Mouse (Mus musculus) urinary bladder, adult 18-20 months (tissue): Measurements from ENCODE around the gene Adam19.
"Not testable (repeated sequence)": the region's sequence is repeated elsewhere in the genome, so short reads cannot be mapped to it uniquely, and the experiment has no call there.

Source experiments
- DNase-seq, 2 experiments: peaks; one replicate each; pipeline ENCODE4 v3.0.0; 2022; ENCODE audit warnings: low spot score in 2 of 2, mixed read lengths in 2 of 2

Gene Adam19

GRCm38 (mm10) chr11:46055896-46056769 lies at the start of gene Adam19:
Gene Adam19, plus strand, starts transcription at chr11:46055992.
- DNase-seq: peak; percentile 46 to 65

GRCm38 (mm10) chr11:46016061-46016460 lies 39.7 kb upstream of the Adam19 start:
- DNase-seq: peak in 1 of 2 experiments; percentile 56

DNA sequence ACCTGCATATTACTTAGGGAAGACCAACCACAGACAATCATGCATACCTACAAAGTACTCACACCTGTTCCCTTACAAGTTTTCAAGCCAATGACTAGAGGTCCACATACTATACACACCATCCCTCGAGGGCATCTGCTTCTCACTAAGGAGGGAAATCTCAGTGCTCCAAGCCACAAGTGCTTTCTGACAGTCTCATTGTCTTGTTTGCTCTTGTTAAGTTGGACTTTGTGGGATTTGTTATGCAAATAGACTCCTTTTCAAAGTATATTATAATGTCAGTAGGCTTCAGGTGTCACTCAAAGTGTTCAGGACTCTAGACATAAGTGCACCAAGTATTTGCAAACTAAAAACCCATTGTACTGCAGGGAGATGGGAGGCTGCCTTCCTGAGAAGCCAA lies 35.5 kb upstream of the Adam19 start:
- DNase-seq: no peak

DNA sequence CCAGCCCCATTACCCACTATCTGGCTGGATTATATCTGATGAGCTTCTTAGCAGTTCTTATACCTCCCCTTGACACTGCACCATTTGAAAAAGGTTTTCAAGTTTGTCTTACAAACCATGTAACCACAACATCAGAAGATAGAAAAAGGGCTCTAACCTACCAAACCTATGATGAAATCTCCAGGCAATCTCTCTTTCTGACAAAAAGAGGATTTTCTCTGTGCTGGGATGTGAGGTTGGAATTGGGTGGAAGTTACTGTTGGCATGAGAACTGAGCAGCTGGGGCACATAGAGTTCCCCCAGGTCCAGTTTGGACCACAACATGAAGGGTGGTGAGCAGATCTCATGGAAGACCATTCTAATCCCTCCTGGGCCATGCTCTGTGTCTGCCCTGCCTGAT lies 33.9 kb upstream of the Adam19 start:
- DNase-seq: no peak

DNA sequence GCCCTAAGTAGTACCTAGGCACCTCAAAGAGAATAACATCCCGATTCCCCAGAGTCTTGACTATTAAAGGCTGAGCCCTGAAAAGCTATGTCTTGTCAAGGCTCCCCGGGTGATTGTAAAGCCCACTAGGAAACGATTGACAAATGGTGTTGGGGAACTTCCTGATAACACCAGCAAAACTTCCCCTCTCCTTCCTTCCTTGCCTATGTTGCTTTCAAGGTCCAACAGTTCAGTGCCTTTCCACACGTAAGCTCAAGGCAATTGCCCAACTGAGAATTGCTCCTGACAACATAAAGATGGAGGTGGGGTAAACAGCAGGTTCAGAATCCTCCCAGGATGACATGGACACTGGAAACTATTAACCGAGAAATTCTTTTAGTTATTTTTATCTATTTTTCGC lies 32.8 kb upstream of the Adam19 start:
- no peak for DNase-seq

DNA sequence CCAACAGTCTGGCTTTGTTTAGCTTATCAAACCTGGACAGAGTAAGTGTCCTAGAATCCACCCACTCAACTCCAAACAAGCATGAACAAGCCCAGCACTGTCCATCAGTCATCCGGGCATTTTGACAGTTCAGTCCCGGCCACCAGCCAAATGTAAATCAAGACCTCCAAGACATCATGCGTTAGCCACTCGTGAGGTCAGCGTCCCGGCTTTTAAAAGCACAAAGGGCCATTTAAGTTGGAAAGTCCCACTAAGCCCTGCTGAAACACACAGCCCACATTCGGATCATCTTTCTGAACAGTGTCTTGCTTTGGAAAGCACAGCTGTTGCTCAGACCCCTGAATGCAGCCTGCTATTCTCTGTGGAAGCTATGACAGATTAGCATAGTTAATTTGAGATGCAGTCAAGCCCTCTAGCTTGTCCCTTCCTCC lies 29.8 kb upstream of the Adam19 start:
- DNase-seq: no peak

GRCm38 (mm10) chr11:46027952-46028814 lies 27.6 kb upstream of the Adam19 start:
- no peak for DNase-seq

- no peak for DNase-seq
These were observed 26.3 kb upstream of the Adam19 start for GRCm38 (mm10) chr11:46029485-46029884.

DNA sequence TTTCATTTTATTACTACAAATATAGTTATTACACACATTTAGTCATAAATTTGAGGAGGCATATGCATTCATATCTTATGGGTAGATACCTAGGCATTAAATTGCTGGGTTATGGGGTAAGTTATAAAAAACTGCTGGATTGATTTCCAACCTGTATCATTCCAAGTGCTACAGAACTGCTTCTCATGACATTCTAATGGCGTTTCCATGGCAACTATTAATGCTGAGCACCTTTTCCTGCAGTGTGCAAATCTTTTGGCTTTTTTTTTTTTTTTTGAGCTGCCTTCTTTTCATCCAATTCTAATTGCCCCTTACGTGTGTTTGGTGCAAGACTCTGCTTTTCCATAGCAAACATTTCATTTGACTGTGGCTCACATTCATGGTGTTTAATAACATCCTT lies 25.8 kb upstream of the Adam19 start:
- no peak for DNase-seq

DNA sequence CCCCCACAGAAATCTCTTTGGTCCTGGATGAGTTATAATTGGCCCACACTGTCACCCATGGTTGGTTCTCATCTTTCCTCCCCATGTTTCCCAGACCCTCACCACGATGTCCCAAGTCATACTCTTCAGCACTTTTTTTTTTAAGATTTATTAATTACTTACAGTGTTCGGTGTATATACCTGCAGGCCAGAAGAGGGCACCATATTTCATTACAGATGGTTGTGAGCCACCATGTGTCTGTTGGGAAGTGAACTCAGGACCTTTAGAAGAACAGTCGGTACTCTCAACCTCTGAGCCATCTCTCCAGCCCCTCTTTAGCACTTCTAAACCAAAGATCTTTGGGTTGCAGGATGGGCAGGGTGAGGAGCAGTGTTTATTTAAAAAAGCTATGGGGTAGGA lies 24.3 kb upstream of the Adam19 start:
- DNase-seq: no peak

- no peak for DNase-seq
These were observed 22.8 kb upstream of the Adam19 start for GRCm38 (mm10) chr11:46032956-46033355.

DNA sequence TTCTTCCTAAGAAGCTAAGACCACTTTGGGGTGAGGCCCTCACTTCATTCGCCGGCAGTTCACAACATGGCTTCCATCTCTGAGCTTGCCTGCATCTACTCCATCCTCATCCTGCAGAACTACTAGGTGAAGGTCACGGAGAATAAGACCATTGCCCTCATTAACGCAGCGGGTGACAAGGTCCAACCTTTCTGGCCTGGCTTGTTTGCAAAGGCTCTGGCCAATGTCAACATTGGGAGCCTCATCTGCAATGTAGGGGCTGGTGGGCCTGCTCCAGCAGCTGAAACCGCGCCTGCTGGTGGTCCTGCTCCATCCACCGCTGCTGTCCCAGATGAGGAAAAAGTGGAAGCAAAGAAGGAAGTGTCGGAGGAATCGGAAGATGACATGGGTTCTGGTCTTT lies 19.4 kb upstream of the Adam19 start:
- no peak for DNase-seq

DNA sequence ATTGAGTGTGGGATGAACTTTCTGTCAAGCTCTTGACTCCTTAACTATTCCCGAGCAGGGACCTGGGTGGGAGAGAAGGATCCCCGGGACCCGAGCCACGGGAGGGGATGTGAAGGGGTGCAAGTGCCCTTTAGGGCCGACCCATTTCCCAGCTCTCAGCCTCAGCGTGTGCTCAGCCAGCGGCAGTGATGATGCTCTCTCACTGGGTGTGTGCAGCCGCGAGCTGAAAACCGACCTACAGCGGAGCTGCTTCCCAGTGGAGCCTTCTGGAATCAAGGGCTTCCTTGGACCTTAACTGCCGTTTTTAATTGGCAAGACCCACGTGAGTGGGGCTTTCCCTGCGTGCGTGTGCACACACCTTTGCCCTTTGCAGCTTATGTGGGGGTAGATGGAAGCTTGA lies 16.9 kb upstream of the Adam19 start:
- no peak for DNase-seq

DNA sequence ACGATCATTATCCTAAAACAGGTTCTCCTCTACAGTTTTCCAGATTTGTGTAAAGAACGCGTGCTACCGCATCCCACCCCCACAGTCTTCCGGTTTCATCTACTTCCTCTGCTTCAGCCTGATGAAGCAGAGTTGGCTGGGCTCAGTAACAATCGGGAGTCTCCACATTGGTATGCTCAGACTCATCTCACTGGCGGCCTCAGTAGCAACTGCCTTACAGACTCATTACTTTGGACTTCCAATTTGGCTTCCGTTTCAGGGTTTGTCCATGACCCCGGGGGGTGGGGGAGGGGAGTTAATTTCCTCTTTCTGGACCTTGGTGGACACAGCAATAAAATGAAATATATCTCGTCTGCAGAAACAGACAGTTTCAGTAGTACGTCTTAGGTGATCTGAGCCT lies 16.5 kb upstream of the Adam19 start:
- DNase-seq: no peak

DNA sequence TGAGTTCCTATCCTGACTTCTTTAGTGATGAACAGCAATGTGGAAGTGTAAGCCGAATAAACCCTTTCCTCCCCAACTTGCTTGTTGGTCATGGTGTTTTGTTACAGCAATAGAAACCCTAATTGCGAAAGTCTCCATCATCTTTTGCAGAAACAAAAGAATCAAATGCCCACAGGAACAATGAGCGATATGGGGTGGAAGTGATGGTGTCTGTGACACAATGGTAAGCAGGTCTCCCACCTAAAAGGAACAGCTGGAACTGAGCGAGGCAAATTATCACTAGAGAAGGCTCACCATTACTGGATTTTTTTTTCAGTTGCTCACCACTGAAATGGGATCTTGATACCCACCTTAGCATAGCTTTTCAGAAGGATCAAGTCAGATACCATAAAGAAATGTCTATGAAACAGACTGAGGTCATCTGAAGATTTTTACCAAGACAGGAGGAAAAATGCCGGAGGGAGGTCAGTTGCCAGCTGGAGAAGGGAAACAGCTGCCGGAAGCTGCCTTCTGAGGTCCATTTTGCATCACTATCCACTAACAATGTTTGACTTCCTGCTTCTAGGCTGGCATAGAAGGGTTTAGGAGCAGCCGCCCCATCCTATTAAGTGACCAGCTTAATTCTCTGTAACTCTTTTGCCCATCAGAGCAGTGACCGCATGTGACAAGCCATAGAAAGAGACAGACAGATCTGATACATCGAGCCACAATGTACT lies 14.8 kb upstream of the Adam19 start:
- no peak for DNase-seq

DNA sequence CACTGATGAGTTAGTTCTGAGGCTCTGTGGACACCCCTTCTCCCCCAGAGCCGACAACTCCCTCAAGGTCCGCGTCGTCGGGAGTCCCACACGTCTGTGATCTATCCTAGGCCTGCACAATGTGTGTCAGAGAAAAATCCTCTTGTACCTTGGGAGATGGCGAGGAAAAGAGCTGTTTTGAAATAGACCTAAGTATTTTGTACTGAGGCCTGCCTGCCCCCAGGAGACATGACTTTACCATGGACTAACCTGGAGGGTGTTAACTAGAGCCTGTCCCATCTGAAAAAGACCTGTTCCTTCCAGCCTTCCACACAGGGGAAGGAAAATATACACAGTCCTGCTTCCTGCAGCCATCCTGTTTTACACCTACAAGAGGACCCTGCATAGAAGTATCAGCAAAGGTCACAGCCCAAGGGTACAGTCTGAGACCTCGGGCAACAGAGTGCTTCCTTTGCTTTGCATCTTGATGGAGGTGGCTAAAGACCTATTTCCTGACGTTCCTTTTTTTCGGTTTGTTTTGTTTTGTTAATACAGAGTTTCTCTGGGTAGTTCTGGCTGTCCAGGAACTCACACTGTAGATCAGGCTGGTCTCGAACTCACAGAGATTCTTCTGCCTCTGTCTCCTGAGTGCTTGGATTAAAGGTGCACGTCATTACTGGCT lies 14.1 kb upstream of the Adam19 start:
- no peak for DNase-seq

- DNase-seq: no peak
These were observed 11.0 kb upstream of the Adam19 start for GRCm38 (mm10) chr11:46044781-46045180.

GRCm38 (mm10) chr11:46047264-46047663 lies 8.5 kb upstream of the Adam19 start:
- DNase-seq: no peak

DNA sequence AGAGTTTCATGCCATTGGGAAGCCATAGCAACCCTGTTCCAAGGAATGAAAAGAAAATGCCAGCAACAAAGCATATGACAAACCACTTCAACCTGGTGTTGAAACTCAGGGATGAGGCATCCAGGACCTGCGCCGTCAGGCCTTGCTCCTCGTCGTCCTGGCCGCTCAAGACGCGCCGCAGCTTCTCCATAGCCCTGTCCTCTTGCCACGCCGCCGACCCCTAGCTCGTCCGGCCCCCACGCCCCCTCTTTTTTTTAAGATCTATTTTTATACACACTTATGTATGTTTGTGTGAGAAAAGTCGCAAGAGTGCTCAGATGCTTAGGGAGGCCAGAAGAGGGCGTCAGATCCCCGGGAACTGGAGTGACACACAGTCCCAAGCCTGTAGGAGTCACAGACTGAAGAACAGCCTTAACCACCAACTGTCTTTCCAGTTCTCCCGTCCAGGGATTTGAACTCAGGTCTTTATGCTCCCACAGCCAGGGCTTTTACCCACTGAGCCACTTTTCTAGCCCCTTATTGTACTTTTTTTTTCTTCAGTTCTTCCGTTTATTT lies 3.6 kb upstream of the Adam19 start, which contains the start of gene Gm12166:
Gene Gm12166 (minus strand): TSS at position 217 of the 555 bp plus-strand sequence.
- DNase-seq: peak in 1 of 2 experiments; percentile 50

- not testable (repeated sequence) for DNase-seq
These were observed 2.3 kb upstream of the Adam19 start for GRCm38 (mm10) chr11:46053457-46053856.

DNA sequence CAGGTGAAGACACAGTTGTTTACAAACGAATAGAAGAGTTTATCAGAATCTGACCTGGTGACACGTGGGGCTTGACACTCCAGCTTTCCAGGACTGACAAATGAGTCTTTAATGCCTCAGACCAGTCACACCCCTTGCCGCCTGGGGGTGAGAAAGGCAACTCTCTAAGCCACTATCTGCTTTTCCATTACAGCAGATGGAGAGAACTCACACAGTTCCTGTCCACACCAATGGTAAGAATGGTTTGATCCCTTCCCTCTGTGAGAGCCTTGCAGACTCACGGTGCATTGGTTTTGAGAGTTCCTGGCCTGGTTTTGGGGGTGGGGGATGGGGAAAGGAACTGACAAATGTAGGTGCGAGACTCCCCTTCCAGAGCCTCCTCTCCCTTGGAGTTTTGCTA lies 1.5 kb upstream of the Adam19 start:
- no peak for DNase-seq
